Mouse (Mus musculus) intestine, embryonic 14.5 days (tissue): Measurements from ENCODE around the gene Mindy1. TPM values are rescaled to one million over a fixed set of nuclear protein-coding genes. Genes with fewer than 3 reads are reported as not detected.

Experiments
- ATAC-seq: fragments of 200-750 bp; cut with Nextera tagmentation; replicated peaks from 2 replicates; pipeline ENCODE4 v1.8.0; 2017; ENCODE audit warnings: low read depth, moderate number of reproducible peaks, moderate TSS enrichment, moderate library complexity; ENCODE audit not compliant: low FRiP score, low TSS enrichment
- DNase-seq: peaks from one replicate; pipeline ENCODE4 v3.0.0-alpha.2; 2018; ENCODE audit warnings: low spot score
- H3K27ac ChIP-seq: fragments of 300-500 bp; sonication (generic); 2 replicates; pipeline ENCODE4 v1.5.1; 2014; ENCODE audit warnings: low read depth, mild to moderate bottlenecking, control low read depth
- H3K27me3 ChIP-seq: fragments of 300-500 bp; sonication (generic); replicated peaks from 2 replicates; pipeline ENCODE4 v1.6.1; 2014; ENCODE audit warnings: low read length, control low read depth; ENCODE audit not compliant: control insufficient read depth, insufficient read depth
- H3K36me3 ChIP-seq: fragments of 300-500 bp; sonication (generic); 2 replicates; pipeline ENCODE4 v1.6.1; 2014; ENCODE audit warnings: low read length, control low read depth; ENCODE audit not compliant: control insufficient read depth, insufficient read depth
- H3K4me1 ChIP-seq: fragments of 300-500 bp; sonication (generic); replicated peaks from 2 replicates; pipeline ENCODE4 v1.6.1; 2014; ENCODE audit warnings: low read length, control low read depth, mixed read lengths; ENCODE audit not compliant: control insufficient read depth, insufficient read depth
- H3K4me2 ChIP-seq: fragments of 300-500 bp; sonication (generic); 2 replicates; pipeline ENCODE4 v1.6.1; 2014; ENCODE audit warnings: low read length
- H3K4me3 ChIP-seq: fragments of 300-500 bp; sonication (generic); 2 replicates; pipeline ENCODE4 v1.5.1; 2014; ENCODE audit warnings: low read depth, low read length, control low read depth, mixed read lengths
- H3K9ac ChIP-seq: fragments of 300-500 bp; sonication (generic); 2 replicates; pipeline ENCODE4 v1.6.1; 2014; ENCODE audit warnings: mild to moderate bottlenecking, low read length
- H3K9me3 ChIP-seq: fragments of 300-500 bp; sonication (generic); 2 replicates; pipeline ENCODE4 v1.6.1; 2016; ENCODE audit warnings: low read length, control low read depth; ENCODE audit not compliant: control insufficient read depth
- WGBS: fragments of 180-500 bp; shearing (Covaris S2); extraction: QIAGEN DNeasy Blood & Tissue Kit; methylation state at CpG from one replicate; pipeline ENCODE4 v1.1.7; 2014; 5-methylcytosine and 5-hydroxymethylcytosine counted together
- polyA plus RNA-seq: library from polyadenylated mRNA; unstranded; fragments of >200 nt; fragmentation: Nextera tagmentation; extraction: Ambion mirVana; gene quantifications from 2 replicates; pipeline ENCODE4 v1.2.1, GENCODE M21; 2014

Mindy1 gene
- polyA plus RNA-seq: 38.5 and 39.8 TPM in 2 replicates

DNA sequence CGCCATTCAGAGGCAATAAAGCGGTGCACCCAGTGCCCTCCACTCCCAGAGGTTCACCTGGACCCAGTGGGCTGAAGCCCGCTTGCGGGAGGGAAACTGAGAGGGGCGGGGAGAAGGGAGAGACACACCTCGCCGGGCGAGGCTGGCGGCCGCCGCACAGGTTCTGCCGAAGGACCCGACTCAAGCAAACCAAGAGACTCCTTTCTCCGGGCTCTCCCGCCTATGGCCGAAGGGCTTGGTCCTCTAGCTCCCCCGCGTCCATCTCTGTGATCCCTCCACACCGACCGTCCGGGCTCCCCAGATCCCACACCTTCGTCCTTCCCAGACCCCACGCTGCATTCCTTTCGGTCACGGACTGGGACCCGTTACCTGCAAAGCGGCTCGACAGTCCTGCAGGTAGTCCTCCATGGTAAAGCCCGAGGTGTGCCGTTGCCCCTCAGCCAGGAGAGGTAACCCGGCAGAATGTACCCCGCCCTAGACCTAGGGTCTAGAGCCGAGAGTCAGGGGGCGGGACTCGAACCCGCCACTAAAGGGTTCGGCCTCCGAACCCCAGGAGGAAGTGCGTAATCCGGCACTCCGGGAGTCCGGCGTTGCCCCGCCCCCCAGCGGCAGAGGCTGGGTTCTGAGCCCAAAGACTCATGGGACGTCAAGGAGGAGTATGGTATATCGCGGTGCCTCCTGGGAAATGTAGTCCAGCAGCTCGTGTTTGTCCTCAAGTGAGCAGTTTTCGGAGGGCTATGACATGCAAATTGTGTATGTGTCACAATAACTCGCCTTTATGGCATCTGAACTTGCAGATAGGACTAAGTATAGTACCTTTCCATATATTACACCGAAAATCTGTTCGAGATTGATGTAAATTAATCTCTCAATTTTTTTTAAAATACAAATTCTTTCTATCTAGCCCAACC is at the start of gene Mindy1, which contains the start of gene Prune1:
TSS of gene Mindy1 (plus strand) at position 130 of the 911 bp plus-strand sequence.
TSS of gene Prune1 (minus strand) at position 861 of the 911 bp plus-strand sequence.
- WGBS: under 1% methylated on average over 52 of the region's 53 CpGs
- peak within 1 kb of the TSS; percentile 84 for H3K4me2 ChIP-seq
- H3K4me1 ChIP-seq: peaks cover 21% of the 10 kb centered on the region; the same call in 1 of the 2 replicates
- no peaks in the 10 kb centered on the region for H3K27me3 ChIP-seq
- ATAC-seq: peak; percentile 92
- peak; percentile 97 for DNase-seq
- H3K27ac ChIP-seq: peak within 1 kb of the TSS; percentile 92
- peak within 1 kb of the TSS; percentile 89 for H3K9ac ChIP-seq
- H3K36me3 ChIP-seq: no peaks in the 10 kb centered on the region
- H3K4me3 ChIP-seq: peak within 1 kb of the TSS; percentile 87
- H3K9me3 ChIP-seq: no peaks in the 10 kb centered on the region

DNA sequence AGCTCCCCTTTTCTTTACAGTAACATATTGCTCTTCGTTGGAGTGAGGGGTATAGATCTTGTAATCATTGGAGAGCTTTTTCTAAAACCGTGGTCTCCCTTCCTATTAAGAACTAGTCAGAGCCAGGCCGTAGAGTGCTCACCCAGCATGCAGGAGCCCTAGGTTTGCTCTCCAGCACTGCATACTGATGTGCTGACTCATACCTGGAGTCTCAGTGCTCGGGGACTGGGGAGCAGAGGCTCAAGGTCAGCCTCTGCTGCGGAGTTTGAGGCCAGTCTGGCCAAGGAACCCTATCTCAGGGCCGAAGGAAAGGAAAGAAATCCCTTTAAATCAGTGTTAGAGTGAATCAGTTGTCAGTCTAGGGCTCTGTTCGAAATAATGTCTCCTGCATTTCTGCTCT is 48.4 kb upstream of the Mindy1 start:
- no peak for ATAC-seq
- WGBS: 75% methylated on average over 7 of the region's 7 CpGs
- Histone ChIP-seq H3K4me2 (no peak overlapping the region), H3K4me1 (peaks cover 19% of the 10 kb centered on the region), H3K27ac (no peak overlapping the region), H3K9me3 (no peaks in the 10 kb centered on the region), H3K9ac (no peak overlapping the region), H3K27me3 (no peaks in the 10 kb centered on the region), H3K36me3 (peaks cover 57% of the 10 kb centered on the region), H3K4me3 (no peak overlapping the region)
- no peak for DNase-seq

DNA sequence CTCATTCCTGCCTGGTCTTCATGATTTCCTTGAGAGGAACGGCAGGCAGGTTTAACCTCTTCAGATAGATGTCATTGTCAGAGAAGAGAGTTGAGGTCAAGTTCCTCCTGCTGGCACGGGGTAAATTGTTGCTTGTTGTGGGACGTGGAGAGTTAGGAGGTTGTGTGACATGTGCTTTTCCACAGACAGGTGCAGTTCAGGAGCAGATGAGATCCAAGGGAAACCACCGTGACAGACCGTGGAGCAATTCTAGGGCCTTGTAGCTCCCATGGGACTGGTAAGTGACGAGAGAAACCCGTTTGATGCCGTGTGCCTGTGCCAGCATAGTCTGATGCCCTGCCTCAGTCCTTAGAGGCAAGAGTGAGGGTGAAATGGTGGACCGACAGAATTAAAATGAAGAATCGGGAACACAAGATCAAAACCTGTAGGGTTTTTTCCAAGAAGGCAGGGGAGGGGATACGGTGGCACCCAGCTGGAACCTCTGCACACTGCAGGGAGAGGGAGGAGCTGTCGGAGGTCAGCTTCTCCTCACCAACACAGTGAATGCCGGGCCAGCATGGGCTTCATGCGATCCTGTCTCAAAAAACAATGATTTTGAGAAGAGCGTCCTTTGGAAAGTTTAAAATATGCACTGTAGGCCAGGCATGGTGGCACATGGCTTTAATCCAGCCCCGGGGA is 47.7 kb upstream of the Mindy1 start:
- WGBS: 88% methylated on average over 16 of the region's 16 CpGs
- Histone ChIP-seq H3K27me3 (no peaks in the 10 kb centered on the region), H3K4me3 (no peak overlapping the region), H3K4me2 (no peak overlapping the region), H3K36me3 (peaks cover 63% of the 10 kb centered on the region), H3K9me3 (no peaks in the 10 kb centered on the region), H3K9ac (no peak overlapping the region), H3K27ac (no peak overlapping the region), H3K4me1 (peaks cover 19% of the 10 kb centered on the region)
- no peak for ATAC-seq
- DNase-seq: no peak

DNA sequence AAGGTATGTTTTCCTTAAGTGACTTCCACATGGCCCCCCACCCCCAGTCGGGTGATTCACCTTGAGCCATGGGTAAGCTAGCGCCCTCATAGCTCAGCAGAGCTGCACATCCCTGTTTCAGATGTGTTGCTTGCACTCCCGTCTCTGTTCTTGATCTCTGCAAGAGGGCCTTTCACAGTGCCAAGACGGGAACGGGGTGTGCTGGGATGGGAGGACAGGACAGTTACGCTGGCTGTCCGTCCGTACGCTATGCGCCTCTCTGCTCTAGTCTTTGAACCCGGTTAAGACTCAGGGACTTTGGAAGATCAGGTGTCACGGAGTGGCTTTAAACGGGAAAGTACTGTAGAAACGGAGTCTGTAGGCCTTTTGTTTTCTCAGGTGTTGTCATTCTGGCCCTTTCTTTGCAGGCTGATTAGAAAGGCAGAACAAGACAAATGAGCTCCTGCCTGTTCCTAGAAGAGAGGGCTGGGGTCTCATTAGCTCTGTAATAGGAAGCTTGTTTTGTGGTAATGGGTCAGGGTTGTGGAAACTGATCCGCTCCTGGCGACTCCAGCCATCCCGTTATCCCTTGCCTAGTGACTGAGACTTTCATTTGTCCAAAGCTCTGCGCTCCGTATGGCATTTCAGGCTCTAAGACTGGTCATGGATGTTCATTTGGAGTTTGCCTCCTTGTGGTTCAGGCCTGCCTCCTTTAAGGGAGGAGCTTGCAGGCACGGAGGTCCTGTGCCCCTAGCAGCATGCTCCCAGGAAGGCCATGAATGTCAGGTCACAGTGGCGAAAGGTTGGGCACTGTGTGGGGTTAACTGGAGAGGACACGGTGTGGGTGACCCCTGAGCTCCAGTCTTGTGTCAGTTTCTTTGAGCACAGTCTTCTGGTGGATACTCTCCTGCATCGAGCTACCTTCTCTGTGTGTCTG is 45.5 kb upstream of the Mindy1 start:
- WGBS: 88% methylated on average over 23 of the region's 23 CpGs
- H3K27ac ChIP-seq: no peak overlapping the region

DNA sequence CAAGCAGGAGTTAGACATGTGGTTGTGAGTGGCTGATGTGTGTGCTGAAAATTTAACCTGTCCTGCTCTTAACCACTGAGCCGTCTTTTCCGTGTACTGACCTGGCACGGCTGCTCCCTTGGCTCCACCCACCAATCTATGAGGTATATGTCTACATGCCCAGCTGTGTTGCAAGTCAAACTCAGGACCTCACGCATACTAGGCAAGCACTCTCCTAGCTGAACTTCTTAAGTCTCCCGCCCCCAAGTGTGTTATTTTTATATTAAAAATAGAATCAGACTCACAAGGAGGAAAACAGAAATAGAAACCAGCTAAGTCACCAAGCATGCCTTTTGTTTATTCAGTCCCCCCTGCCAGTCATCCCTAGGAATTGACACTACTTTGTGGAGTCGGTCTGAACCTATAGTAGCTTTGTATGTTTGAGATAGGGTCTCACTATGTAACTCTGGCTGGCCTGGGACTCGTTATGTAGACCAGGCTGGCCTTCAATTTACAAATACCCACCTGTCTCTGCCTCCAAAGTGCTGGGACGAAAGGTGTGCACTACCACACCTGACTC is 43.5 kb upstream of the Mindy1 start:
- no peak for ATAC-seq
- no peaks in the 10 kb centered on the region for H3K27me3 ChIP-seq
- no peak overlapping the region for H3K4me3 ChIP-seq
- no peak for DNase-seq
- H3K27ac ChIP-seq: no peak overlapping the region
- H3K9me3 ChIP-seq: no peaks in the 10 kb centered on the region
- peaks cover 49% of the 10 kb centered on the region for H3K36me3 ChIP-seq
- no peak overlapping the region for H3K4me2 ChIP-seq
- 88% methylated on average over 8 of the region's 8 CpGs for WGBS
- no peaks in the 10 kb centered on the region for H3K4me1 ChIP-seq
- no peak overlapping the region for H3K9ac ChIP-seq

More for the DNA sequence above, 45.5 kb upstream of the Mindy1 start:
- Histone ChIP-seq H3K27me3 (no peaks in the 10 kb centered on the region), H3K36me3 (peaks cover 63% of the 10 kb centered on the region), H3K9me3 (no peaks in the 10 kb centered on the region), H3K9ac (no peak overlapping the region), H3K4me3 (no peak overlapping the region), H3K4me2 (no peak overlapping the region), H3K4me1 (peaks cover 8% of the 10 kb centered on the region)
- DNase-seq (no peak), ATAC-seq (no peak)

DNA sequence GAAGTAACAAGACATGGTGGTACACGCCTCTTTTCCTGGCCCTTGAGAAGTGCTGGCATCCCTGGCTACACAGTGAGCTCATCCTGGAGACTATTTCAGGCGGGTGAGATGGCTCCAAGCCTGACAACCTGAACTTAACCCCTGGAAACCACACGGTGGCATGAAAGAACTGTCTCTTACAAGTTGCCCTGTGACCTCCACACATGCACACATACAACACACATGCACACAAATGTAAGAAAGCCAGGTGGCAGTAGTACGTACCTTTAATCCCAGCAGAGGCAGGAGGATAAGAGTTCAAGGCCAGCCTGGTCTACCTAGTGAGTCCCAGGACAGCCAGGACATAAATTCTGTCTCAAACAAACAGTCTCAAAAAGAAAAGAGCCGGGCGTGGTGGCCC is 42.1 kb upstream of the Mindy1 start:
- no peaks in the 10 kb centered on the region for H3K27me3 ChIP-seq
- H3K4me2 ChIP-seq: no peak overlapping the region
- DNase-seq (no peak), ATAC-seq (no peak)
- H3K9ac ChIP-seq: no peak overlapping the region
- H3K4me1 ChIP-seq: no peaks in the 10 kb centered on the region
- H3K36me3 ChIP-seq: peaks cover 35% of the 10 kb centered on the region
- no peak overlapping the region for H3K4me3 ChIP-seq
- no peaks in the 10 kb centered on the region for H3K9me3 ChIP-seq
- no peak overlapping the region for H3K27ac ChIP-seq
- 85% methylated on average over 6 of the region's 6 CpGs for whole genome bisulfite sequencing

DNA sequence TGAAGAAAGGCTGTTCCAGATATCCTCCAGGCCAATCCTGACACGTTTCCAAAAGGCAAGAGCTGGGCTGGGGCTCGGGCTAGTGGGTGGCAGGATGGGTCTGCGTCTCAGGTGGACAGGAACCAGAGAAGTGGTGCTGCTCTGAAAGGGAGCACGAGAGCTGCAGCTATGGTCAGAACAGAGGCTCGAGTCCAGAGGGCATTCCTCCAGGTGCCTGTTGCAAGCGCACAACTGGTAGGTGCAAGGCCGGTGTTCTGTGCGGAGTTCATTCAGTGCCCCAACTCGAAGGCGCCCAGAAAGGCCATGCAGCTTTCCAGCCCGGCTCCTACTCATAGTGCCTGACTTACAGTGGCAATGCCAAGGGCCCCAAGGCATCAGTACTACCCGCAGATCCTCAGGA is 41.2 kb upstream of the Mindy1 start:
- no peak overlapping the region for H3K4me2 ChIP-seq
- 84% methylated on average over 12 of the region's 12 CpGs for WGBS
- DNase-seq (no peak), ATAC-seq (no peak)
- no peaks in the 10 kb centered on the region for H3K27me3 ChIP-seq
- H3K27ac ChIP-seq: no peak overlapping the region
- no peak overlapping the region for H3K9ac ChIP-seq
- peaks cover 25% of the 10 kb centered on the region for H3K36me3 ChIP-seq
- no peak overlapping the region for H3K4me3 ChIP-seq
- no peaks in the 10 kb centered on the region for H3K4me1 ChIP-seq
- H3K9me3 ChIP-seq: no peaks in the 10 kb centered on the region

DNA sequence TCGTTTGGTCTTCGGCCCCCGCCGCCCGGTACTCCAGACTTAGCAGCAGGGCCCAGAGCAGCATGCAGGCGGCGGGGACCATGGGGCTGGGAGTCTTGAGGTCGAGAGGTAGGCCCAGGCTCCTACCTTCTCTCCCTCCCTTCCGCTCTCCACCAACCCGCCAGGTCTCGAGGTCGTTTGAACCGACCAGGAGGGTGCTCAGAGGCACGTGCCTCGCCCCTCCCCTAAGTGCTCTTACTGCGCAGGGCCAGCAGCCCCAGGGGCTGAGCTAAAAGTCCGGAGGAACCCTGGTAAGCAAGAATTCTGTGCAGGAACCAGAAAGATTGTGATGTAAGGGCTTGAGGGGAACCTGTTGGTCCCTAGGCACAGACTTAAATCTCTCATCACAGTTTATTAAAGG is 40.2 kb upstream of the Mindy1 start:
- 34% methylated on average over 17 of the region's 17 CpGs for WGBS
- ATAC-seq (no peak; the same call in 1 of the 2 replicates), DNase-seq (no peak)
- H3K36me3 ChIP-seq: peaks cover 16% of the 10 kb centered on the region
- H3K27ac ChIP-seq: no peak overlapping the region
- H3K4me2 ChIP-seq: peak overlapping the region; percentile 12; the same call in 1 of the 2 replicates
- H3K4me3 ChIP-seq: no peak overlapping the region
- H3K9ac ChIP-seq: 0 out of 2 replicates have a peak overlapping the region, but pooled peaks have one; percentile 8
- no peaks in the 10 kb centered on the region for H3K4me1 ChIP-seq
- no peaks in the 10 kb centered on the region for H3K9me3 ChIP-seq
- no peaks in the 10 kb centered on the region for H3K27me3 ChIP-seq
